Mouse (Mus musculus): Measurements from ENCODE around the gene Dkk2. TPM values are rescaled to one million over a fixed set of nuclear protein-coding genes. Genes with fewer than 3 reads are reported as not detected.
A peak's percentile ranks its signal among the peaks of the same experiment; 100 is the strongest.

Dkk2 gene
- polyA plus RNA-seq, 1 experiment from 2014 or later = 1.5 TPM

GRCm38 (mm10) chr3:132085823-132086350 is 795 bp downstream of the Dkk2 start:
- Histone ChIP-seq H3K4me3 (peak overlapping the region; percentile 54), H3K4me2 (peak overlapping the region; percentile 94), H3K4me1 (replicated peaks) (peaks cover 35% of the 10 kb centered on the region), H3K9ac (peak overlapping the region; percentile 44), H3K36me3 (no peaks in the 10 kb centered on the region), H3K27ac (no peak overlapping the region), H3K27me3 (peaks cover 28% of the 10 kb centered on the region), H3K9me3 (replicated peaks) (no peaks in the 10 kb centered on the region)
- under 1% methylated on average over 23 of the region's 23 CpGs for WGBS
- ATAC-seq (replicated peaks; ENCODE audit: insufficient number of reproducible peaks, insufficient read depth, low FRiP score, low read depth) = peak; percentile 48

GRCm38 (mm10) chr3:132086461-132086860 is 1.4 kb downstream of the Dkk2 start:
- H3K9me3 ChIP-seq (replicated peaks) = no peaks in the 10 kb centered on the region
- no peaks in the 10 kb centered on the region for H3K36me3 ChIP-seq
- no peak overlapping the region for H3K9ac ChIP-seq
- H3K4me3 ChIP-seq = peak overlapping the region; percentile 54
- WGBS = 26% methylated on average over 5 of the region's 5 CpGs
- H3K4me2 ChIP-seq = peak overlapping the region; percentile 94
- H3K4me1 ChIP-seq (replicated peaks) = peaks cover 35% of the 10 kb centered on the region
- no peak overlapping the region for H3K27ac ChIP-seq
- H3K27me3 ChIP-seq = peaks cover 28% of the 10 kb centered on the region
- ATAC-seq (replicated peaks; ENCODE audit: insufficient number of reproducible peaks, insufficient read depth, low FRiP score, low read depth) = no peak

- Histone ChIP-seq H3K4me1 (replicated peaks) (peaks cover 35% of the 10 kb centered on the region), H3K9me3 (replicated peaks) (no peaks in the 10 kb centered on the region), H3K27ac (no peak overlapping the region), H3K36me3 (no peaks in the 10 kb centered on the region), H3K4me2 (peak overlapping the region; percentile 94), H3K9ac (0 out of 2 replicates have a peak overlapping the region, but pooled peaks have one; percentile 14), H3K4me3 (peak overlapping the region; percentile 54), H3K27me3 (peaks cover 28% of the 10 kb centered on the region)
- peak; percentile 64 for ATAC-seq (replicated peaks; ENCODE audit: insufficient number of reproducible peaks, insufficient read depth, low FRiP score, low read depth)
- 1% methylated on average over 21 of the region's 21 CpGs for WGBS
Observed at GRCm38 (mm10) chr3:132087011-132087486, 2.0 kb downstream of the Dkk2 start.

- no peaks in the 10 kb centered on the region for H3K4me1 ChIP-seq (replicated peaks)
- ATAC-seq (replicated peaks; ENCODE audit: insufficient number of reproducible peaks, insufficient read depth, low FRiP score, low read depth) = no peak
- H3K9me3 ChIP-seq (replicated peaks) = no peaks in the 10 kb centered on the region
- H3K36me3 ChIP-seq = no peaks in the 10 kb centered on the region
- peaks cover 2% of the 10 kb centered on the region; the same call in 1 of the 2 replicates for H3K27me3 ChIP-seq
- H3K4me3 ChIP-seq = no peak overlapping the region
- no peak overlapping the region for H3K27ac ChIP-seq
- H3K4me2 ChIP-seq = no peak overlapping the region
- WGBS = 85% methylated on average over 3 of the region's 3 CpGs
- no peak overlapping the region for H3K9ac ChIP-seq
Observed at GRCm38 (mm10) chr3:132092983-132093382, 7.9 kb downstream of the Dkk2 start.

DNA sequence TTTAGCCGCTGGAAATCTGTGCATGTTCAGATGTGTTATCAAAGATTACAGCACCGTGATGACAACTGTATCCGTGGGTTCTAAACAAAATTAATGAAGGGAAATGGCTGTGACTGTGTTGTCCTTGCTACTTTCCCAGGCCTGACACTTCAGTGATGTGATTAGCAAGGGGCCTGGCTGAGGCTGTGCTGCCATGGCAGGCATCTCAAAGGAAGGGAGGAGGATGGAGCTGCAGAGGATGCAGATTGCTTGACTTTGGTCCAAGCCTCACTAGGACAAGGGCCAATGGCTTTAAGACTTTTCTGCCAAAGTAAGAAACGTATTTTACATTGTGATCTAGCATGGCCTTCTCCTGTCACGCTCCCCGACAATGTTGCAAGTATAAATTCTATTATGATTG is 11.2 kb downstream of the Dkk2 start:
- ATAC-seq (replicated peaks; ENCODE audit: insufficient number of reproducible peaks, insufficient read depth, low FRiP score, low read depth) = no peak
- no peak overlapping the region for H3K4me3 ChIP-seq
- no peaks in the 10 kb centered on the region for H3K36me3 ChIP-seq
- no peak overlapping the region for H3K4me2 ChIP-seq
- no peaks in the 10 kb centered on the region for H3K9me3 ChIP-seq (replicated peaks)
- no peaks in the 10 kb centered on the region for H3K4me1 ChIP-seq (replicated peaks)
- no peak overlapping the region for H3K27ac ChIP-seq
- H3K27me3 ChIP-seq = no peaks in the 10 kb centered on the region
- H3K9ac ChIP-seq = no peak overlapping the region
- 47% methylated on average over 6 of the region's 6 CpGs for WGBS

GRCm38 (mm10) chr3:132100746-132101145 is 15.7 kb downstream of the Dkk2 start:
- Histone ChIP-seq H3K4me1 (replicated peaks) (no peaks in the 10 kb centered on the region), H3K4me3 (no peak overlapping the region), H3K9ac (no peak overlapping the region), H3K4me2 (no peak overlapping the region), H3K9me3 (replicated peaks) (no peaks in the 10 kb centered on the region), H3K27ac (no peak overlapping the region), H3K36me3 (no peaks in the 10 kb centered on the region), H3K27me3 (no peaks in the 10 kb centered on the region)
- WGBS = 61% methylated on average over 3 of the region's 3 CpGs
- no peak for ATAC-seq (replicated peaks; ENCODE audit: insufficient number of reproducible peaks, insufficient read depth, low FRiP score, low read depth)

DNA sequence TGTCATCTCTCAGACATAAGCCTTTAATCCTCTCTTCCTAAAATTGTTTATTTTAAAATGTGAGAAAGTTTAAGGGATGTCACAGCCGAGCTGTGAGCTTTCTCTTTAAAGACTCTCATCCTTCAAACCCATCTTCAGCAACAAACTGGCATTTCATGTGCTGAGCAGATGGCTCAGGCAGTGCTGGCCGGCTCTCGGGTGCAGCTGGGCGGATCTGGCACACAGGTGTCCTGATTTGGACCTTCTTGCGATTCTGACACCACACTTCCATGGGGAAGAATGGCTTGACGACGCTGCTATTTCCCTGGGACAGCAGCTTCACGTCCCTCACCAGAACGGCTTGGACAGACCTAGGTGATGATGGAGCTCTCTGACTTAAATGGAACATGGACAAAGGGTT is 17.9 kb downstream of the Dkk2 start:
- H3K4me2 ChIP-seq = peak overlapping the region; percentile 32
- H3K27me3 ChIP-seq = no peaks in the 10 kb centered on the region
- no peak overlapping the region for H3K4me3 ChIP-seq
- H3K9ac ChIP-seq = no peak overlapping the region
- no peaks in the 10 kb centered on the region for H3K4me1 ChIP-seq (replicated peaks)
- WGBS = 49% methylated on average over 9 of the region's 9 CpGs
- no peak overlapping the region for H3K27ac ChIP-seq
- no peaks in the 10 kb centered on the region for H3K36me3 ChIP-seq
- no peaks in the 10 kb centered on the region for H3K9me3 ChIP-seq (replicated peaks)
- ATAC-seq (replicated peaks; ENCODE audit: insufficient number of reproducible peaks, insufficient read depth, low FRiP score, low read depth) = no peak

GRCm38 (mm10) chr3:132103454-132103853 is 18.4 kb downstream of the Dkk2 start:
- no peak for ATAC-seq (replicated peaks; ENCODE audit: insufficient number of reproducible peaks, insufficient read depth, low FRiP score, low read depth)
- WGBS = 44% methylated on average over 7 of the region's 7 CpGs
- no peak overlapping the region for H3K4me3 ChIP-seq

DNA sequence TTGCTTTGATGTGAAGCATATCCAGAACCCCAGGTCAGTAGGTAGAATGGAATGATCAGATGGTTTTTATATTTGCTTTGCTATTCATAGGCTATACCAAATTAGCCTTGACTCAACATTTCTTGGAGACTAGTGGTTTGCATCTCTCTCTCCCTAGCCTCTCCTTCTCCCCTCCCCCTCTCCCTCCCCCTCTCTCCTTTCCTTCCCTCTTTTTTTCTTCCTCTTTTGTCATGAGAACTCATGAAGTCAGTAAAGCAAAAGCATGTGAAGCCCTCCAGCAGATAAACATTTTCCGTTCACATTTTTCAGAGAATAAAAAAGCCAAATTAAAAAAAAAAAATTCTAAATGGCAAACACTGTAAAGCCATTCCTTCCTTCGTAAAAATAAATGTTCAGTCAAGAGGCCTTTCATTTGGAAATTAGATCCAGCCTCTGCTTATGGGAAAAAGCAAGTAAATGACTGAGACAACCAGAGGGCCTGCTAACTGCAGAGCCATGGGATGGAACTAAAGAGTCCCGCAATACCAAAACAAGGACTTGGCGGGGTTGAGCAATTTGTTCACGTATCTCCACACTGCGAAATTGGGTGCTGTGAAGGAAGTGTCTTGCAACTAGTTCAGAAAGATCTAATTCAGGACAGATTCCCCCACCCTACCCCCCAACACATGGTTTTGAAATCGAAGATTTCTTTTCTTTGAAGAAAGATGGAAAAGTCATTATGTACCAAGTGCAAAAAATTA is 30.9 kb downstream of the Dkk2 start:
- H3K27ac ChIP-seq = no peak overlapping the region
- ATAC-seq (replicated peaks; ENCODE audit: insufficient number of reproducible peaks, insufficient read depth, low FRiP score, low read depth) = no peak
- no peak overlapping the region for H3K4me3 ChIP-seq
- no peaks in the 10 kb centered on the region for H3K36me3 ChIP-seq
- no peak overlapping the region for H3K9ac ChIP-seq
- H3K4me1 ChIP-seq (replicated peaks) = no peaks in the 10 kb centered on the region
- 79% methylated on average over 7 of the region's 7 CpGs for WGBS
- no peak overlapping the region for H3K4me2 ChIP-seq
- no peaks in the 10 kb centered on the region for H3K27me3 ChIP-seq
- H3K9me3 ChIP-seq (replicated peaks) = no peaks in the 10 kb centered on the region

More at GRCm38 (mm10) chr3:132103454-132103853, 18.4 kb downstream of the Dkk2 start:
- Histone ChIP-seq H3K4me1 (replicated peaks) (no peaks in the 10 kb centered on the region), H3K9me3 (replicated peaks) (no peaks in the 10 kb centered on the region), H3K4me2 (peak overlapping the region; percentile 32), H3K27me3 (no peaks in the 10 kb centered on the region), H3K9ac (no peak overlapping the region), H3K27ac (no peak overlapping the region), H3K36me3 (no peaks in the 10 kb centered on the region)

GRCm38 (mm10) chr3:132121344-132121743 is 36.3 kb downstream of the Dkk2 start:
- Histone ChIP-seq H3K36me3 (no peaks in the 10 kb centered on the region), H3K4me1 (replicated peaks) (no peaks in the 10 kb centered on the region), H3K9ac (no peak overlapping the region), H3K9me3 (replicated peaks) (no peaks in the 10 kb centered on the region), H3K27me3 (no peaks in the 10 kb centered on the region), H3K4me2 (no peak overlapping the region), H3K27ac (no peak overlapping the region), H3K4me3 (no peak overlapping the region)
- 63% methylated on average over 5 of the region's 5 CpGs for WGBS
- no peak for ATAC-seq (replicated peaks; ENCODE audit: insufficient number of reproducible peaks, insufficient read depth, low FRiP score, low read depth)

- Histone ChIP-seq H3K4me1 (replicated peaks) (no peaks in the 10 kb centered on the region), H3K27me3 (no peaks in the 10 kb centered on the region), H3K4me3 (no peak overlapping the region), H3K9ac (no peak overlapping the region), H3K4me2 (no peak overlapping the region), H3K27ac (no peak overlapping the region), H3K36me3 (no peaks in the 10 kb centered on the region), H3K9me3 (replicated peaks) (no peaks in the 10 kb centered on the region)
- no peak for ATAC-seq (replicated peaks; ENCODE audit: insufficient number of reproducible peaks, insufficient read depth, low FRiP score, low read depth)
- WGBS = 44% methylated on average over 4 of the region's 4 CpGs
Observed at GRCm38 (mm10) chr3:132122581-132122980, 37.5 kb downstream of the Dkk2 start.
